Mouse (Mus musculus): ENCODE data around the gene Plekhd1. TPM values are rescaled to one million over a fixed set of nuclear protein-coding genes. Genes with fewer than 3 reads are reported as not detected.

Gene Plekhd1
- total and polyA plus RNA-seq, 3 experiments: 0.08 to 0.34 TPM; not detected in 1

DNA sequence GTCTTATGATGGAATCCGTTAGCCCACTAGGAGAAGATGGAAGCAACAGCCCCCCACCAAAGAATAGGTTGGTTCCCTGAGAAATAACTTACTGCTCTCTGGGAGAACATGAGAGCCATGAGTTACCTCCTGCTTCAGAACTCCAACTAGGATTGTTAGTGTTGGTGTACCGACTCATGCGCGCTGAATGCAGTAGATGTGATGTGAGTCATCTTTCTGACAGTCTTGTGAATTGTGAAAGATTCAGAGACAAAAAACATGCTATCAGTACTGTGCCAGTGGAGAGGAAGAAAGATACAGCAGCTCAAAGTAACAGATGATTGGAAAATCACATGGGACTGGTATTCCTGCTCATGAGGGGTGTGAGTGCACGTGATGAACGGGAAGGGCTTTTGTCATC, 59.2 kb downstream of the Plekhd1 start:
- in situ Hi-C loops (cut with MboI; ENCODE audit: low pct_ligation_motif_present, low pct_unique_long_range_greater_than_20kb, low sequenced_read_pairs) (no loop called here), dilution Hi-C loops (cut with MboI; ENCODE audit: extremely low pct_ligation_motif_present, extremely low pct_unique_long_range_greater_than_20kb, low sequenced_read_pairs) (no loop called here)
- H3K27me3 ChIP-seq (replicated peaks): peaks cover 60% of the 10 kb centered on the region
- H3K36me3 ChIP-seq (replicated peaks in 1 of 2; ENCODE audit: control insufficient read depth in 1 of 2, insufficient read depth in 1 of 2, low read length in 1 of 2): no peaks in the 10 kb centered on the region
- no peaks in the 10 kb centered on the region for H3K79me2 ChIP-seq (replicated peaks; ENCODE audit: control insufficient read depth, extremely low read depth, insufficient read depth, poor library complexity, severe bottlenecking)
- no peak overlapping the region for H3K27ac ChIP-seq (ENCODE audit: insufficient read depth, low read depth)
- TF ChIP-seq KAT2A (IDR thresholded peaks at IDR 0.05; ENCODE audit: insufficient replicate concordance, low read length) (no peak), MAX (IDR thresholded peaks at IDR 0.05; ENCODE audit: low read length) (no peak)
- H3K4me1 ChIP-seq (ENCODE audit: control insufficient read depth in 1 of 2, insufficient read depth in 2 of 2): no peaks in the 10 kb centered on the region
- DNase-seq (ENCODE audit: extremely low read depth): no peak
- no peak overlapping the region for H3K4me3 ChIP-seq (replicated peaks in 1 of 3; ENCODE audit: low read depth in 2 of 3, low read length in 2 of 3, poor library complexity in 1 of 3)
- no peak overlapping the region for H3K4me2 ChIP-seq (ENCODE audit: insufficient read depth, low read depth, poor library complexity, severe bottlenecking)
- H3K9ac ChIP-seq (ENCODE audit: insufficient read depth, low read depth): no peak overlapping the region
- no peaks in the 10 kb centered on the region for H3K9me3 ChIP-seq (replicated peaks; ENCODE audit: low read length)

DNA sequence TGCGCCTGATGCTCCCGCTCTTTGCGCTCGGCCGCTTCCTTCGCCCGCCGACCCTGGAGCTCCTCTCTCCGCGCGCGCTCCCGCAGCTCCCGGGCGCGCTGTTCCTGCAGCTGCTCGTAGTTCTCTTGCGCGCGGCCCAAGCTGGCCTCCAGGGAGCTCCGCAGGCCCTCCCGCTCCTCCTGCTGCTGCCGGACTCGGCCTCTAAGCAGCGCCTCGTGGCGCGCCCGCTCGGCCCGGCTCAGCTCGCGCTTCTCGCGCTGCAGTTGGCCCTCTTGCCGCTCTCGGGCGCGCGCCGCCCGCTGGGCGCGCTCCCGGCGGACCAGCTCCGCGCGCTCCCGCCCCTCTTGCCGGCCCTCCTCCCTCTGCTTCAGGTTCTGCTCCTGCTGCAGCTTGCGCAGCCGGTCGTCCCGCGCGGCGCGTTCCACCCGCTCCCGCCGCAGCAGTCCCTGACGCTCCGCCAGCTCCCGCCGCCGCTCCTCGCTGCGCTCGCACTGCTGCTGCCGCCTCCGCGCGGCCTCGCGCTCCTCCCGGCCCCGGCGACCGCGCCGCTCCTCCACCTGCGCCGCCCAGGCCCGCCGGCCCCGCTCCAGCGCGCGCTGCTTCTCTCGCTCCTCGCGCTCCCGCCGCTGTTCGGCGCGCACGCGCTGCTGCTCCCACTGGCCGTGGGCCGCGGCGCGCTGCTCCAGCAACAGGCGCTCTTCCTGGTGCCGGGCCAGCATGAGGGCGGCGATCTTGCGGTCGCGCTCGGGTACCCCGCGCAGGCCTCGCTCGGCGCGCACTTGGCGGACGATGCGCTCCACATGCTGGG, 65.6 kb downstream of the Plekhd1 start:
- no peak for TF ChIP-seq CTCF (conservative IDR thresholded peaks at IDR 0.05 in 1 of 2, IDR thresholded peaks at IDR 0.05 in 1 of 2; ENCODE audit: low read depth in 2 of 2, low read length in 2 of 2)
- TF ChIP-seq POLR2A (IDR thresholded peaks at IDR 0.05; ENCODE audit: low read depth, low read length): no peak
- TF ChIP-seq IRF4 (IDR thresholded peaks at IDR 0.05; ENCODE audit: low read depth, low read length): no peak
- no peak for TF ChIP-seq GABPA (IDR thresholded peaks at IDR 0.05; ENCODE audit: insufficient replicate concordance, low read depth, low read length)
- no peak for TF ChIP-seq PAX5 (IDR thresholded peaks at IDR 0.05; ENCODE audit: low read length)
- TF ChIP-seq JUN (IDR thresholded peaks at IDR 0.05; ENCODE audit: insufficient read depth, low read depth, low read length): no peak
- TF ChIP-seq RCOR1 (conservative IDR thresholded peaks at IDR 0.05; ENCODE audit: low read depth, low read length): no peak
- Histone ChIP-seq H3K9ac (ENCODE audit: insufficient read depth, low read depth) (no peak overlapping the region), H3K27ac (ENCODE audit: insufficient read depth, low read depth) (no peak overlapping the region), H3K4me1 (ENCODE audit: control insufficient read depth in 1 of 2, insufficient read depth in 2 of 2) (no peaks in the 10 kb centered on the region), H3K27me3 (replicated peaks) (peaks cover 9% of the 10 kb centered on the region), H3K9me3 (replicated peaks; ENCODE audit: low read length) (peaks cover 31% of the 10 kb centered on the region), H3K79me2 (replicated peaks; ENCODE audit: control insufficient read depth, extremely low read depth, insufficient read depth, poor library complexity, severe bottlenecking) (no peaks in the 10 kb centered on the region), H3K36me3 (replicated peaks in 1 of 2; ENCODE audit: control insufficient read depth in 1 of 2, insufficient read depth in 1 of 2, low read length in 1 of 2) (no peaks in the 10 kb centered on the region), H3K4me2 (ENCODE audit: insufficient read depth, low read depth, poor library complexity, severe bottlenecking) (no peak overlapping the region), H3K4me3 (replicated peaks in 1 of 3; ENCODE audit: low read depth in 2 of 3, low read length in 2 of 3, poor library complexity in 1 of 3) (no peak overlapping the region)
- in situ Hi-C loops (cut with MboI; ENCODE audit: low pct_ligation_motif_present, low pct_unique_long_range_greater_than_20kb, low sequenced_read_pairs) (no loop called here), dilution Hi-C loops (cut with MboI; ENCODE audit: extremely low pct_ligation_motif_present, extremely low pct_unique_long_range_greater_than_20kb, low sequenced_read_pairs) (no loop called here)
- DNase-seq (ENCODE audit: extremely low read depth): no peak

- in situ Hi-C loops (cut with MboI; ENCODE audit: low pct_ligation_motif_present, low pct_unique_long_range_greater_than_20kb, low sequenced_read_pairs): no loop called here
- Histone ChIP-seq H3K4me2 (ENCODE audit: insufficient read depth, low read depth, poor library complexity, severe bottlenecking) (no peak overlapping the region), H3K9ac (ENCODE audit: insufficient read depth, low read depth) (no peak overlapping the region), H3K4me3 (replicated peaks in 1 of 3; ENCODE audit: low read depth in 2 of 3, low read length in 2 of 3, poor library complexity in 1 of 3) (no peak overlapping the region), H3K27ac (ENCODE audit: insufficient read depth, low read depth) (no peak overlapping the region), H3K27me3 (replicated peaks) (peaks cover 7% of the 10 kb centered on the region), H3K9me3 (replicated peaks; ENCODE audit: low read length) (peaks cover 31% of the 10 kb centered on the region), H3K4me1 (ENCODE audit: control insufficient read depth in 1 of 2, insufficient read depth in 2 of 2) (no peaks in the 10 kb centered on the region), H3K79me2 (replicated peaks; ENCODE audit: control insufficient read depth, extremely low read depth, insufficient read depth, poor library complexity, severe bottlenecking) (no peaks in the 10 kb centered on the region), H3K36me3 (replicated peaks in 1 of 2; ENCODE audit: control insufficient read depth in 1 of 2, insufficient read depth in 1 of 2, low read length in 1 of 2) (no peaks in the 10 kb centered on the region)
- dilution Hi-C loops (cut with MboI; ENCODE audit: extremely low pct_ligation_motif_present, extremely low pct_unique_long_range_greater_than_20kb, low sequenced_read_pairs): no loop called here
- DNase-seq (ENCODE audit: extremely low read depth): no peak
- no peak for TF ChIP-seq E2F4 (IDR thresholded peaks at IDR 0.05; ENCODE audit: insufficient replicate concordance, low read depth, low read length)
- no peak for TF ChIP-seq ETS1 (conservative IDR thresholded peaks at IDR 0.05; ENCODE audit: low read depth, low read length)
- TF ChIP-seq KAT2A (IDR thresholded peaks at IDR 0.05; ENCODE audit: insufficient replicate concordance, low read length): no peak
- TF ChIP-seq ZC3H11A (IDR thresholded peaks at IDR 0.05; ENCODE audit: low read depth, low read length): no peak
- no peak for TF ChIP-seq POLR2AphosphoS2 (IDR thresholded peaks at IDR 0.05; ENCODE audit: low read depth, low read length)
- TF ChIP-seq MAFK (IDR thresholded peaks at IDR 0.05; ENCODE audit: insufficient replicate concordance, low read length): no peak
- TF ChIP-seq PAX5 (IDR thresholded peaks at IDR 0.05; ENCODE audit: low read length): no peak
- TF ChIP-seq MAX (IDR thresholded peaks at IDR 0.05; ENCODE audit: low read length): no peak
- no peak for TF ChIP-seq MEF2A (IDR thresholded peaks at IDR 0.05; ENCODE audit: borderline replicate concordance, low read depth, low read length)
- TF ChIP-seq JUN (IDR thresholded peaks at IDR 0.05; ENCODE audit: insufficient read depth, low read depth, low read length): no peak
Measured at GRCm38 (mm10) chr12:80758559-80759386, 66.4 kb downstream of the Plekhd1 start.

Measured in CH12.LX (cell line).